17 mouse cellular contexts compared by ENCODE assay signal in the genomic region with DNA sequence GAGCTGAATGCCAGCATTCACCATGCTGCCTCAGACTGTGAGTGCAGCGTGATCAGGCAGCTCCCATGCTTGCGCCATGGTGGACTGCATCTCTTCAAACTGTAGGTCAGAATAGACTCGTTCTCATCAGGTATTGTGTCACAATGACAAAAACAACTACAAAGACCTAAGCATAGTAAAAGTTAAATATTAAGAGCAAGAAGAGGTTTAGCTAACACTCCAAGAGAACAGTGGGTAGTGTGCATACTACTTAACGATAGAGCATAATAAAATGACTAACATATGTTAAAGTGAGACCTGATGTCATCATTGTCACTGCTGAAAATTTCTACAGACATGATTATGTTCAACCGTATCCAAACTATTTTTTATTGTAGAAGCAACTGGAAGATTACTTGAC.
"Had no signal": no experiment of that assay in that cellular context is flagged by ENCODE, and none has a peak within 500 bp of the region (broad histone marks: within the 10 kb centered on the region; RNA-seq: fewer than 3 reads in every experiment).

No protein-coding gene starts in this region.

- H3K4me3 ChIP-seq: intestine, embryonic 15.5 days; kidney, embryonic 15.5 days; limb, embryonic 13.5 days; liver, embryonic 13.5 days; midbrain, embryonic 12.5 days; midbrain, embryonic 15.5 days; neural tube, embryonic 12.5 days; neural tube, embryonic 15.5 days had no signal

- H3K9ac ChIP-seq: intestine, embryonic 15.5 days; kidney, embryonic 15.5 days; limb, embryonic 13.5 days; liver, embryonic 13.5 days; midbrain, embryonic 12.5 days; midbrain, embryonic 15.5 days; neural tube, embryonic 12.5 days; neural tube, embryonic 15.5 days had no signal

- H3K9me3 ChIP-seq: intestine, embryonic 15.5 days; kidney, embryonic 15.5 days; limb, embryonic 13.5 days; liver, embryonic 13.5 days; midbrain, embryonic 12.5 days; midbrain, embryonic 15.5 days; neural tube, embryonic 12.5 days; neural tube, embryonic 15.5 days had no signal

- DNase-seq: kidney, adult 11 months; kidney, adult 8-10 months; kidney, postnatal 10 days; kidney, postnatal 36 days; left cerebral cortex, postnatal 4 days; liver, embryonic 13.5 days; right cerebral cortex, adult 18-20 months; right cerebral cortex, postnatal 14 days; right cerebral cortex, postnatal 4 days had no signal

- ATAC-seq: intestine, embryonic 15.5 days had no signal

- H3K4me1 ChIP-seq: limb, embryonic 13.5 days; neural tube, embryonic 12.5 days; neural tube, embryonic 15.5 days had no signal

- H3K27ac ChIP-seq: kidney, embryonic 15.5 days; limb, embryonic 13.5 days; neural tube, embryonic 12.5 days; neural tube, embryonic 15.5 days; stomach, postnatal 0 days had no signal

- H3K36me3 ChIP-seq: intestine, embryonic 15.5 days; kidney, embryonic 15.5 days; limb, embryonic 13.5 days; liver, embryonic 13.5 days; midbrain, embryonic 12.5 days; midbrain, embryonic 15.5 days; neural tube, embryonic 12.5 days; neural tube, embryonic 15.5 days had no signal

- H3K27me3 ChIP-seq: intestine, embryonic 15.5 days; kidney, embryonic 15.5 days; limb, embryonic 13.5 days; liver, embryonic 13.5 days; midbrain, embryonic 12.5 days; midbrain, embryonic 15.5 days; neural tube, embryonic 12.5 days; neural tube, embryonic 15.5 days had no signal

- H3K4me2 ChIP-seq: intestine, embryonic 15.5 days; kidney, embryonic 15.5 days; limb, embryonic 13.5 days; liver, embryonic 13.5 days; midbrain, embryonic 12.5 days; midbrain, embryonic 15.5 days; neural tube, embryonic 12.5 days; neural tube, embryonic 15.5 days had no signal
